Mouse (Mus musculus): Measurements from ENCODE around the gene Tldc2.

DNA sequence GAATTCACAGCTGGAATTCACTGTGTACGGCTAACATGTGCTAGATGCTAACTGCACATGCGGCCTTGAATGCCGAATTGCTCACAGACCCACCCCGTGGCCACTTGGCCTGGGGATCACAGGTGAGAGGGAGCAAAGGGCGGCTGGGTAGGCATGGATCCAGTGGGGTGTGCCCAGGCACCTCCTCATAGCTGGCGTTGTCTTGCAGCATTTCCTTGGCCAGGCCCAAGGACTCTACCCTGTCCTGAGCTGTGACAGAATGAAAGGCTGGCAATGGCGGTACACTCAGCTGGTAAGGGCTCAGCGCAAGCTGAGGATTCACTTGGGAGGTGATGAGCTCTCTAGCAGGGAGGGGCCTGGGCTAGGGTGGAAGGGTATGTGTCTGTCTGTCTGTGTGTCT is at the start of gene Tldc2:
- no peak for TF ChIP-seq CTCF (IDR thresholded peaks at IDR 0.05; ENCODE audit: low read depth)
- TF ChIP-seq EP300 (IDR thresholded peaks at IDR 0.05; ENCODE audit: low read depth) = no peak

Data from liver, postnatal 0 days (tissue).